Mouse (Mus musculus): Measurements from ENCODE around the gene Dnajc4. TPM values are rescaled to one million over a fixed set of nuclear protein-coding genes. Genes with fewer than 3 reads are reported as not detected.

Dnajc4 gene
- polyA plus RNA-seq, 1 experiment from 2014 or later = 20.3 TPM

DNA sequence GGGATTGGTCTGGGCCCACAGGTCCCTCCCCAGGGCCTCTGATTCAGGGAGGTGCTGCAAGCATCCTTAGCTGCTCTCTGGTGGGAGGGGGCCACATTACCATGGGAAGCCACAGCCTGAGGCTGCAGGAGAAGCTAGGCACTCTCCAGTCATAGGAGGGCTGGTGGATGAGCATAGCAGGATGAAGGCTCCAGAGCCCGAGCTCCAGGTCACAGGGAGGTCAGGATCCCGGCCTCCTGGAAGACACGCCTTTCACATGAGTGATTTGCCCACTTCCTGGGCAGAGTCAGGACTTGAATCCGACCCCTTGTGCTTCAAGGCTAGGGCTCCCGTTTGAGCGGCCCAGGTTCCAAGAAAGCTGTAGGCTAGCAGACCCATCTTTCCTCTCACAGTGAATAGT lies 20.7 kb downstream of the Dnajc4 start:
- Histone ChIP-seq H3K4me1 (peaks cover 31% of the 10 kb centered on the region), H3K27me3 (peaks cover 12% of the 10 kb centered on the region), H3K9ac (replicated peaks) (no peak overlapping the region), H3K4me3 (no peak overlapping the region), H3K4me2 (replicated peaks) (no peak overlapping the region), H3K36me3 (no peaks in the 10 kb centered on the region), H3K27ac (replicated peaks) (no peak overlapping the region), H3K9me3 (no peaks in the 10 kb centered on the region)
- no peak for ATAC-seq (replicated peaks)
- WGBS = 54% methylated on average over 6 of the region's 6 CpGs

DNA sequence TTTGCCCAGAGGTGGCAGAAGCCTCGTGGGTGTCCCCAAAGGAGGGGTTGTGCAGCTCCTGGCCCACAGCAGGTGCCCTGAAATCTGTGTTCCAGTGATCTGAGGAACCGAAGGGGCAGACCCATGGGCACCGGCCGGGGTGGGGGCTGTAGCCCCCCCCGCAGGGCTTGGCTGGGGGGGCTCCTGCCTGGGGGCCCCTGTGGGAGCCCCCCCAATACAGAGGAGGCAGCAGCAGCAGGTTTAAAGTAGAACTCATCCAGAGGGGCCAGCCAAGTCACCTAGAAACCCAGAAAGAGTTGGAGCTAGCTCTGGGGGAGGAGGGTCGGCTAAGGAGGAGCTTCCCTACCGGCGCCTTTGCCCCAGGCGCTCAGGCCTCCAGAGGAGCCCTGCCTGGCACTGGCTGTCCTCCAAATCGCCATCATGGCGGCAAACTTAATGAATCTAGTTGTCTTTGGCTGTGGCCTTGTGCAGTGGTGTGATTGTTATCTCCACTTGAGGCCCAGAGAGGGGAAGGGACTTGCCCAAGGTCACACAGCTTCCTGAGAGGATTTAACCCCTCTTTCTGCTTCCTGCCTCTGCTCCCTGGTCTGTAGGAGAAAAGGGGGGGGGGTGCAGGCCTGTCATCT lies 21.8 kb downstream of the Dnajc4 start:
- Histone ChIP-seq H3K4me1 (peaks cover 21% of the 10 kb centered on the region), H3K27ac (replicated peaks) (no peak overlapping the region), H3K9me3 (no peaks in the 10 kb centered on the region), H3K27me3 (peaks cover 12% of the 10 kb centered on the region), H3K4me3 (no peak overlapping the region), H3K9ac (replicated peaks) (no peak overlapping the region), H3K4me2 (replicated peaks) (peak overlapping the region; percentile 46; the same call in 1 of the 2 replicates), H3K36me3 (no peaks in the 10 kb centered on the region)
- WGBS = 13% methylated on average over 11 of the region's 11 CpGs
- no peak for ATAC-seq (replicated peaks)

DNA sequence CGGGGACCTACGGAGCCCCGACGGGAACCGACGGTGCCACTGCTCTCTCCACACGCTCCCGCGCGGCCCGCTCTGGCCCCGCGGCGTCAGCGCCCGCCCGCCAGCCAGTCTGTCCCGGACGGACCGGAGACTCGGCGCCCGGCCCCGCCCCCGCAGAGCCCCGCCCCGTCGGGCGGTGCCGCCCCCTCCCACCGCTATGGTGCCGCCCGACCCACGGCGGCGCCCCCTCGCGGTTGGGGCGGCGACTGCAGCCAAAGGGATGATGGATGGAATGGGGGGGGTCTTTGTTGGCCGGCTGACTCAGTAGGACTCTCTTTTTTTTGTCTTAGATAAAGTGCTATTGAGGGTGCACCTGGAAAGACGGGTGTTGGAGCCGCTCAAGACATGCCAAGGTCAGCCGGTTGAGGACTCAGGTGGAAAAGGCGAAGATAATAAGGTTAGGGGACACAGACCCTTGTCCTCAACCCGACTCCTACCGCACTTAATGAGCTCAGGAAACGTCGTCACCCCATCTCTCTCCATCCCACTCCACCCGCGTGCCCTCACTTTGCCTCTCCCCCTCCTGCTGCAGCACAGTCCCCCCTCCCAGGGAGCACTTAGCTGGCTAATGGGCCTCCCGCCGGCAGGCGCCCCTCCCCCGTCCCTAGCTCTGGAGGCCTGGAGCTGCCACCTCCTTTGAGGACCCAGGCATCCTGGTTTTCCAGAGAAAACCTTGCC lies 22.5 kb downstream of the Dnajc4 start:
- H3K36me3 ChIP-seq = no peaks in the 10 kb centered on the region
- H3K4me1 ChIP-seq = peaks cover 21% of the 10 kb centered on the region
- H3K9ac ChIP-seq (replicated peaks) = peak overlapping the region; percentile 22
- ATAC-seq (replicated peaks) = 0 out of 2 replicates have a peak, but pooled peaks have one; percentile 9
- 1% methylated on average over 45 of the region's 55 CpGs for WGBS
- H3K4me2 ChIP-seq (replicated peaks) = peak overlapping the region; percentile 46
- H3K27ac ChIP-seq (replicated peaks) = no peak overlapping the region
- peak overlapping the region; percentile 41 for H3K4me3 ChIP-seq
- H3K27me3 ChIP-seq = peaks cover 12% of the 10 kb centered on the region
- H3K9me3 ChIP-seq = no peaks in the 10 kb centered on the region

DNA sequence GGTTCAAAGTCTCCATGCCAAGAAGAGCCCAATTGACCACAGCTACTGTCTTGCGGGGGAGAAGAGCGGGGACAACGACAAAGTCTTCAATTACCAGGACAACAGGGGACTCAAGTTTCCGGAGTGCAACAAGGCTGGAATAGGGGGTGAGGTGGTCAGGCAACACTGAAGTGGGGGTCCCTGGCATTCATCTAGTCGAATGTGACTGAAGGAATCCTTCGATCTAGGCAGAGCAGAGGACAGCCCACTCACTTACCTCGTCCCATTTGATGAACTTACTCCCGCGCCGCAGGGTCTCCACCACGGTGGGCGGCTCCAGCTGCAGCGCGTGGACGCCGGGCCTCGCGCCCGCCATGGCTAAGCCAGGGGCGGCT lies 23.1 kb downstream of the Dnajc4 start:
- Histone ChIP-seq H3K9ac (replicated peaks) (peak overlapping the region; percentile 22), H3K27ac (replicated peaks) (no peak overlapping the region), H3K36me3 (no peaks in the 10 kb centered on the region), H3K9me3 (no peaks in the 10 kb centered on the region), H3K4me1 (peaks cover 21% of the 10 kb centered on the region), H3K4me3 (peak overlapping the region; percentile 41), H3K27me3 (peaks cover 12% of the 10 kb centered on the region), H3K4me2 (replicated peaks) (peak overlapping the region; percentile 46)
- 1% methylated on average over 20 of the region's 20 CpGs for WGBS
- ATAC-seq (replicated peaks) = no peak

DNA sequence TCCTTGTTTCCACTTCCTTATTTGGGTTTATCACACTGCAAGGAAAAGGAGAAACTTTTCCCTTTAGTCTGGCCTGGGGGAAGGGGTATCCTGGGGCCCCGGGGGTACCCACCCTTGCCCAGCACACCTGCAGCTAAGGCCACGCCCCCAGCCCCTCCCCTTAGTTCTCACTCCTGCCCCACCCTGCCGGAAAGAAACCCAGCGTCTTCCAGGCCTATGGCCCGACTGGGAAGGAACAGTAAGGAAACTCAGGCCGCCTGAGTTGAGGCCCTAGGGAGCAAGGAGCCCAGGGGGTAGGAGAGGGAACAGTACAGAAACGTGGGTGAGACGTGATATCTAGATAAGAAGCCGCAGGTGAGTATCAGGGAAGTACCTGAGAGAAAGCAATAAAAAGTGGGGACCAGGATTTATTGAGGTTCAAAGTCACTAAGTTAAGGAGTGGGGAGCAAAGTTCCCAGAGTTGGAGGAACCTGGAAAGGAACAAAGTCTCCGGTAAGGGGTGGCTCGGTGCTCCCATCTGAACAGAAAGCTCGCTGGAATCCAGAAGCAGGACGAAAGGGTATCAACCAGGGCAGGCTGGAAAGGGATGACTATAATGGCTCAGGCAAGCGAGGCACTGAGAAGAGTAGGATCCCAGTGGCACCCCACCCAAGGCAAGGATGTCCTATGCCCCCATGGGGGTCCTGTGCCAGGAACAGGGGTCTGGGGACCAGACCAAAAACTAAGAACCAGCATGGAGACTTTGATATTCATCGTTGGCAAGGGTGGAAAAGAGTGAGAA lies 23.7 kb downstream of the Dnajc4 start:
- ATAC-seq (replicated peaks) = no peak
- Histone ChIP-seq H3K4me1 (peaks cover 17% of the 10 kb centered on the region), H3K4me2 (replicated peaks) (peak overlapping the region; percentile 46), H3K9ac (replicated peaks) (no peak overlapping the region), H3K27me3 (peaks cover 12% of the 10 kb centered on the region), H3K27ac (replicated peaks) (no peak overlapping the region), H3K9me3 (no peaks in the 10 kb centered on the region), H3K36me3 (no peaks in the 10 kb centered on the region), H3K4me3 (peak overlapping the region; percentile 41)
- WGBS = 14% methylated on average over 15 of the region's 15 CpGs

DNA sequence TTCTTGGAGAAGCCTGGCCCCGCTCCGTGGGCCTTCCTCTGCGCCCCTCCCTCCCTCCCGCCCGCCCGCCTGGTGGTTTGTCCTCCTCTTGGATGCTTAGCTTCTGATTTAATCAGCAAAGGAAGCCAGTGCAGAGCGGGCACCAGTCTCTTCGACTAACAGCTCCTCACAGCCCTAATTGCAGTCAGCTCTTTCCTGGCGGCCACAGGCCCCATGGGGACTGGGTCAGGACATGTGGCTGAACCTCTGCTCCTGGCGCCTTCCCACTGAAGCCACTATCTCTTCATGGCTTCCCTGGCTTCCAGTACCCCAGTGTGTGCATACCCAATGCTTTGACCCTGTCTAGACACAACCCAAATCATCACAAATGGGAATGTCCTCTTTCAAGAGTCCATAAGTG lies 35.9 kb downstream of the Dnajc4 start:
- H3K9ac ChIP-seq (replicated peaks) = no peak overlapping the region
- H3K4me1 ChIP-seq = peaks cover 10% of the 10 kb centered on the region
- no peak overlapping the region for H3K4me2 ChIP-seq (replicated peaks)
- no peak for ATAC-seq (replicated peaks)
- no peak overlapping the region for H3K4me3 ChIP-seq
- no peaks in the 10 kb centered on the region for H3K27me3 ChIP-seq
- H3K36me3 ChIP-seq = no peaks in the 10 kb centered on the region
- no peak overlapping the region for H3K27ac ChIP-seq (replicated peaks)
- H3K9me3 ChIP-seq = no peaks in the 10 kb centered on the region
- 84% methylated on average over 10 of the region's 10 CpGs for WGBS

DNA sequence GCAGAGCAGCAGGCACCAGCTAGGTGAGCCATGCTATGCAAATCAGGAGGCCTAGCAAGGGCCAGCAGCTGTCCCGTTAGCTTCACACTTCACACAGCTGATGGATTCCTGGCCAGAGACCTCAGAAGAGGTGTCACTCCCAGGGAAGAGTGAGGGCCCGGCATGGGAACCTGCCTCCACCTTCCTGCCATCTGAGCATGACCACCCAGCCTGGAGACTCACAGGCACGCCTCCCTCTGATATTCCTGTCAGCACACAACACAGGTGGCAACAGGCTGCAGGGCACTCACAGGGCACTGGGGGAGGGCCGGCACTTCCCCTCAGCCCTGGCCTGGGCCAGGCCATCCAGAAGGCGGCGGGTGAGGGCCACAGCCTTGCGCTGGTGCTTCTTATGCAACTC lies 36.9 kb downstream of the Dnajc4 start:
- no peak overlapping the region for H3K4me3 ChIP-seq
- no peak overlapping the region for H3K9ac ChIP-seq (replicated peaks)
- peaks cover 11% of the 10 kb centered on the region for H3K4me1 ChIP-seq
- no peaks in the 10 kb centered on the region for H3K36me3 ChIP-seq
- no peak for ATAC-seq (replicated peaks)
- no peaks in the 10 kb centered on the region for H3K9me3 ChIP-seq
- no peak overlapping the region for H3K27ac ChIP-seq (replicated peaks)
- WGBS = 96% methylated on average over 7 of the region's 7 CpGs
- H3K4me2 ChIP-seq (replicated peaks) = no peak overlapping the region
- no peaks in the 10 kb centered on the region for H3K27me3 ChIP-seq

DNA sequence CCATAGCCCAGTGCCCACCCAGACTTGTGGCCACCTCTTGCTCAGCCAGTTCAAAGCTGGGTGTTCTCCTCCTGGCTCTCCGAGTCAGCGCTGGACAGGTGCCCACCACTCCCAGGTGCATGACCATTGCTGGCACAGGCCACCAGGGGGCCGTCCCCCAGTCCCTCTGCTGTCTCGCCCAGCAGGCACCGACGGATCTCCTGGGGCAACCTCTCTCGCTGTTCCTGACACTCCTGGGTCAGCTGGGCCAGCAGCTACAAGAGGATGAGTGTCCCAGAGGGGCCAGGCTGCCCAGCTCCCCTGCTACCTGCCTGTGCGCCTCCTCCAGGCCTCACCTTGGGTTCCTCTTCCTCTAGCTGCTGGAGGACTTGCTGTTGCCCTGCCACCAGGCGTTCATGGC lies 38.3 kb downstream of the Dnajc4 start:
- H3K4me1 ChIP-seq = peaks cover 21% of the 10 kb centered on the region
- H3K36me3 ChIP-seq = no peaks in the 10 kb centered on the region
- H3K9ac ChIP-seq (replicated peaks) = no peak overlapping the region
- no peak for ATAC-seq (replicated peaks)
- no peak overlapping the region for H3K4me3 ChIP-seq
- WGBS = 46% methylated on average over 9 of the region's 9 CpGs
- H3K9me3 ChIP-seq = no peaks in the 10 kb centered on the region
- no peak overlapping the region for H3K27ac ChIP-seq (replicated peaks)
- H3K4me2 ChIP-seq (replicated peaks) = no peak overlapping the region
- no peaks in the 10 kb centered on the region for H3K27me3 ChIP-seq

DNA sequence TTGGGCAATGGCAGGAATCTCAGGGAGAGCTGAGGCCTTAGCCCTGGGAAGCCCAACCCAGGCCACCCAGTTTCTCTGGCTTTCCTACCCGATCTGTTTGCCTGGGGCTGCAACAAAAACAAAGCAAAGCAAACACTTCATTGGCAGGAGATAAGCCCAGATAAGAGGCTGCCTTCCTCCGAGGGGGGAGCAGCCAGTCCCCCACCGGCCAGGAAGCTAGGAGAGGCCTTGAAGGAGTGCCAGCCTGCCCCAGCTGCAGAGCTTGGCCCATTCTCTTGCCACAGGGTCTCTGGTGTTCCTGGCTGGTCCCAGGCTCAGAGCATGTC lies 39.7 kb downstream of the Dnajc4 start:
- Histone ChIP-seq H3K27ac (replicated peaks) (peak overlapping the region; percentile 95), H3K4me2 (replicated peaks) (peak overlapping the region; percentile 94), H3K36me3 (no peaks in the 10 kb centered on the region), H3K27me3 (no peaks in the 10 kb centered on the region), H3K4me3 (peak overlapping the region; percentile 63), H3K9me3 (no peaks in the 10 kb centered on the region), H3K9ac (replicated peaks) (peak overlapping the region; percentile 74), H3K4me1 (peaks cover 21% of the 10 kb centered on the region)
- WGBS = 14% methylated on average over 3 of the region's 3 CpGs
- ATAC-seq (replicated peaks) = no peak

DNA sequence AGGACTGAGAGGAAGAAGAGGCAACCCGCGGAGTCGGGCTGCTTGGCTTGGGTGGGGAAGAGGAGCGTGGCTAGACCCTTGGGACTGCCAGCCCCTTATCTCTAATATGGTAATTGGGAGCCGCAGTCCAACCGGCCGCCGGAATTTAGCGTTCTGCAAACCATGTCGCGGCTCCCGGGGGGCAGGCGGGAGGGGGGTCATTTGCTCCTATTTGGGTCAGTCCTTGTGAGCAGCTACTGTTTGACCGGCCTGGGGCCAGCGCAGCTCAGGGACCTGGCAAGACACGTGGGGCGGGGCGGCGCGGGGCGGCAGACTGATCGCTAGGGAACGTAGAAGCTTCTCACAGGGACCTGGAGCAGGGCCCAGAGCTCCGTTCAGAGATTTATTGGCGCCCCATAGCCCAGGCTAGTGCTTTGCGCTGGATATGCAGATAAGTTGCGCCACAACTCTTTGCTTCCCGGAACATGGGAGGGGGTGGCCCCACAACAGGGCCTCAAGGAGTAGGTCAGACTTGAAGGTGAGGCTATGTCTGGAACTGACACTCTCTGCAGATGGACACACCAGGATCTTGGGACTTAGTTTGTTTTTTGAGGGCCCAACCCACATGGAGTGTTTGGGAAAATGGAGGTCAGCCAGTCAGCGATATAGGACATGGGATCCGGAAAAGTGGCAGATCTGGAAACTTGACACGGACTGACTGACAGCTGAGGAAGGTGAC lies 40.2 kb downstream of the Dnajc4 start:
- peak overlapping the region; percentile 74 for H3K9ac ChIP-seq (replicated peaks)
- 2% methylated on average over 31 of the region's 31 CpGs for WGBS
- H3K4me2 ChIP-seq (replicated peaks) = peak overlapping the region; percentile 94
- H3K4me3 ChIP-seq = peak overlapping the region; percentile 63
- ATAC-seq (replicated peaks) = peak; percentile 11
- peaks cover under 1% of the 10 kb centered on the region; the same call in 1 of the 2 replicates for H3K36me3 ChIP-seq
- peaks cover 21% of the 10 kb centered on the region for H3K4me1 ChIP-seq
- peak overlapping the region; percentile 95 for H3K27ac ChIP-seq (replicated peaks)
- H3K27me3 ChIP-seq = no peaks in the 10 kb centered on the region
- H3K9me3 ChIP-seq = no peaks in the 10 kb centered on the region

DNA sequence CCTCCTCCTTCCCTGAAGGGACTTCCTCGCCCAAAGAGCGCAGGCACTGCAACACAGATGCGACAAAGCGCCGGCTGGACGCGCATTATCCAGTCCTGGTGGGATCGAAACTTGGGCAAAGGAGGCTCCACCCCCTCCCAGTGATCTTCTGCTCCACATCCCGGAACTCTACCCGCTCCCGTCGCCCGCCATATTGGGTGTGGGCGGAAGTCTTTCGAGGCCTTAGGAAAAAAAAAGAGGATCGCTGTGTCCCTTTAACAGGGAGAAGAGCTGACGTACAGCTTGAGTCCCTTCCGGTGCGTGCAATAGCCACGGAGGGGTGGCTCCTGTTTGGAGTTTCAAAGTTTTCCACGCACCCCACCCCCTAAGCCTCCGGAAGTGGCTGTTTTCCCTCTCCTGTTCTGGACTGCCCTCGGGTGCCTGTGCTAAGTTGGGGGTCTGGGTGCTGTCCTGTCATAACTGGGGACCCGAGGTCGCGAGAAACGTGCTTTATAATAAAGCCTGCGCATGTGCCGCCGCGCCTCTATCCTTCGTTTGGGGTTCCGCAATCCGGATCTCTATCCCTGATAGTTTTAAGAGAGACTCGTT lies 40.9 kb downstream of the Dnajc4 start:
- H3K36me3 ChIP-seq = peaks cover 2% of the 10 kb centered on the region; the same call in 1 of the 2 replicates
- H3K4me2 ChIP-seq (replicated peaks) = peak overlapping the region; percentile 94
- peak overlapping the region; percentile 74 for H3K9ac ChIP-seq (replicated peaks)
- no peaks in the 10 kb centered on the region for H3K27me3 ChIP-seq
- no peaks in the 10 kb centered on the region for H3K9me3 ChIP-seq
- H3K27ac ChIP-seq (replicated peaks) = peak overlapping the region; percentile 95
- WGBS = under 1% methylated on average over 35 of the region's 35 CpGs
- H3K4me1 ChIP-seq = peaks cover 21% of the 10 kb centered on the region
- peak overlapping the region; percentile 63 for H3K4me3 ChIP-seq
- ATAC-seq (replicated peaks) = peak; percentile 85

All from forebrain, embryonic 15.5 days (tissue).